ENCODE assay signal across 8 mouse cellular contexts in the genomic region with DNA sequence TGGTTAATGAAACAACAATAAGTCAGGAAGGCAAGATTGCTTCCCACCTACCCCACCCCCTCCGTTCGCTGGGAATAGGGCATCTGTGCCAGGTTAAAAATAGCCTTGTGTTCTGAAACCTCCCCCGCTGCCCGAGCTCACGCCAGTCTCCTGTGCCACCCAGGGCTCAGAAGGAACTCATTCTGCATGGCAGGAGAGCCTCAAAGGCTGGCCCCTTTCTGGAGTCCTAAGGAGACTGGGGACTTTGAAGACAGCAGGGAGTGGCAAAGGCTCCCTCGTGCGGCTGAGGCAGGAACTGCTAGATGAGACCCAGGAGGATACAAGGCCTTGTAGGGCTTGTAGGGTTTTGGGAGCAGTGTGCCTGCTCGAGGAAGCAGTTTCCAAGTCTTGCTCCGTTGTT. TPM values are rescaled to one million over a fixed set of nuclear protein-coding genes. Genes with fewer than 3 reads are reported as not detected.
DNase-seq lines count a peak whose midpoint lies in the region; ATAC-seq and TF ChIP-seq lines count a peak whose summit lies in the region.

No protein-coding gene starts in this region.

- intact Hi-C loops in heart, postnatal 14 days (cut with DNase I): loop anchor here (5.0 to 10.0 kb wide), 3 partner anchors 103 to 190 kb away; no protein-coding TSS in a partner anchor

- H3K9me3 ChIP-seq in E14TG2a.4 (ENCODE audit: low read length): no peaks in the 10 kb centered on the region
- no peaks in the 10 kb centered on the region for H3K9me3 ChIP-seq in forebrain, embryonic 13.5 days (replicated peaks)
- no peaks in the 10 kb centered on the region for H3K9me3 ChIP-seq in lung, embryonic 14.5 days (ENCODE audit: low read depth, low read length)

- TF ChIP-seq POLR2A in olfactory bulb, adult 2 months (IDR thresholded peaks at IDR 0.05; ENCODE audit: insufficient read depth, low read depth, low read length): no peak

- peak overlapping the region; percentile 41 for H3K4me3 ChIP-seq in E14TG2a.4 (replicated peaks; ENCODE audit: low read length)
- peak overlapping the region; percentile 10; the same call in 1 of the 2 replicates for H3K4me3 ChIP-seq in forebrain, embryonic 13.5 days
- 0 out of 2 replicates have a peak overlapping the region, but pooled peaks have one; percentile 1 for H3K4me3 ChIP-seq in lung, embryonic 14.5 days (ENCODE audit: low read depth, low read length)
- peak overlapping the region; percentile 26 for H3K4me3 ChIP-seq in olfactory bulb, adult 2 months (ENCODE audit: insufficient read depth, low read depth, low read length)

- H3K27me3 ChIP-seq in E14TG2a.4 (ENCODE audit: insufficient read depth, low read length): peaks cover 27% of the 10 kb centered on the region
- H3K27me3 ChIP-seq in forebrain, embryonic 13.5 days: peaks cover 65% of the 10 kb centered on the region
- no peaks in the 10 kb centered on the region for H3K27me3 ChIP-seq in lung, embryonic 14.5 days (ENCODE audit: insufficient read depth, low read length)

- peak; percentile 72 for ATAC-seq in forebrain, embryonic 13.5 days
- ATAC-seq in lung, embryonic 14.5 days (ENCODE audit: insufficient read depth): no peak

- no peaks in the 10 kb centered on the region for H3K36me3 ChIP-seq in E14TG2a.4 (ENCODE audit: insufficient read depth, low read length)
- H3K36me3 ChIP-seq in forebrain, embryonic 13.5 days (ENCODE audit: poor library complexity, severe bottlenecking): no peaks in the 10 kb centered on the region
- H3K36me3 ChIP-seq in lung, embryonic 14.5 days (ENCODE audit: insufficient read depth): no peaks in the 10 kb centered on the region

- H3K4me2 ChIP-seq in forebrain, embryonic 13.5 days: peak overlapping the region; percentile 57
- peak overlapping the region; percentile 41 for H3K4me2 ChIP-seq in lung, embryonic 14.5 days

- DNase-seq in c-Kit-positive CD71-negative TER-119-negative erythroid progenitor cells, embryonic 14.5 days (ENCODE audit: low read depth): peak; percentile 84
- DNase-seq in heart, postnatal 14 days: peak; percentile 68 to 77
- peak; percentile 68 to 90 for DNase-seq in layer of hippocampus, adult 18-20 months (ENCODE audit: low spot score in 2 of 2)
- peak; percentile 85 for DNase-seq in lung, embryonic 14.5 days
- peak; percentile 16 to 35 for DNase-seq in thymus, adult 18-20 months

- no peak overlapping the region for H3K9ac ChIP-seq in forebrain, embryonic 13.5 days
- H3K9ac ChIP-seq in lung, embryonic 14.5 days: no peak overlapping the region

- 8% methylated on average over 9 of the region's 9 CpGs for WGBS in forebrain, embryonic 13.5 days
- WGBS in lung, embryonic 14.5 days: 10% methylated on average over 9 of the region's 9 CpGs
- WGBS in olfactory bulb, adult 2 months: 0% methylated on average over 9 of the region's 9 CpGs

- peak overlapping the region; percentile 75 for H3K27ac ChIP-seq in forebrain, embryonic 13.5 days
- no peak overlapping the region for H3K27ac ChIP-seq in lung, embryonic 14.5 days (ENCODE audit: low read depth)
- peak overlapping the region; percentile 14; the same call in 1 of the 2 replicates for H3K27ac ChIP-seq in olfactory bulb, adult 2 months (ENCODE audit: insufficient read depth, low read depth, low read length)

- TF ChIP-seq CTCF in E14TG2a.4 (conservative IDR thresholded peaks at IDR 0.05; ENCODE audit: low read length): peak; percentile 89
- peak; percentile 88 for TF ChIP-seq CTCF in lung, embryonic 14.5 days (IDR thresholded peaks at IDR 0.05; ENCODE audit: low read depth)
- TF ChIP-seq CTCF in olfactory bulb, adult 2 months (IDR thresholded peaks at IDR 0.05; ENCODE audit: insufficient read depth, low read depth, low read length): peak; percentile 90

- H3K4me1 ChIP-seq in E14TG2a.4 (replicated peaks; ENCODE audit: low read depth, low read length): peaks cover 27% of the 10 kb centered on the region
- peaks cover 39% of the 10 kb centered on the region for H3K4me1 ChIP-seq in forebrain, embryonic 13.5 days
- H3K4me1 ChIP-seq in lung, embryonic 14.5 days (ENCODE audit: insufficient read depth): 0 out of 2 replicates have a peak, but pooled peaks cover 2% of the 10 kb centered on the region
- H3K4me1 ChIP-seq in olfactory bulb, adult 2 months (ENCODE audit: control insufficient read depth, insufficient read depth, low read length): peaks cover 16% of the 10 kb centered on the region

RNA-seq across cellular contexts. Expression of a gene that starts 24.8 kb away (rescaled TPM):
- 0.14 and 0.19 TPM in 2 replicates for polyA plus RNA-seq in forebrain, embryonic 13.5 days (2015; fragmentation: Nextera tagmentation; extraction: Ambion mirVana)
- total RNA-seq in heart, postnatal 14 days (2021): not detected
- total RNA-seq in layer of hippocampus, adult 18-20 months (2021): 1 to 10 TPM; 3.9 to 4.7 TPM
- polyA plus RNA-seq in lung, embryonic 14.5 days (2014; fragmentation: Nextera tagmentation; extraction: Ambion mirVana): not detected in 2 replicates
- polyA plus RNA-seq in olfactory bulb, adult 2 months (2012; ENCODE audit: insufficient read depth, insufficient read length, low replicate concordance, missing spikeins): not detected in 2 replicates

RNA-seq across cellular contexts. Expression of a gene that starts 25.4 kb away (rescaled TPM):
- polyA plus RNA-seq in forebrain, embryonic 13.5 days (2015; fragmentation: Nextera tagmentation; extraction: Ambion mirVana): 70.2 and 75.8 TPM in 2 replicates
- total RNA-seq in heart, postnatal 14 days (2021): 10 to 100 TPM; 29.4 to 34.3 TPM
- 100 to 1,000 TPM; 490 to 505 TPM for total RNA-seq in layer of hippocampus, adult 18-20 months (2021)
- polyA plus RNA-seq in lung, embryonic 14.5 days (2014; fragmentation: Nextera tagmentation; extraction: Ambion mirVana): 32.9 and 39.2 TPM in 2 replicates
- polyA plus RNA-seq in olfactory bulb, adult 2 months (2012; ENCODE audit: insufficient read depth, insufficient read length, low replicate concordance, missing spikeins): 133 and 244 TPM in 2 replicates

RNA-seq across cellular contexts. Expression of a gene that starts 32.1 kb away (rescaled TPM):
- 0.06 TPM in 1 of 2 replicates, not detected in the other for polyA plus RNA-seq in forebrain, embryonic 13.5 days (2015; fragmentation: Nextera tagmentation; extraction: Ambion mirVana)
- total RNA-seq in heart, postnatal 14 days (2021): 1 to 10 TPM; 5.0 to 5.1 TPM
- under 1 TPM; 0.30 to 0.52 TPM for total RNA-seq in layer of hippocampus, adult 18-20 months (2021)
- 0.07 and 0.16 TPM in 2 replicates for polyA plus RNA-seq in lung, embryonic 14.5 days (2014; fragmentation: Nextera tagmentation; extraction: Ambion mirVana)
- polyA plus RNA-seq in olfactory bulb, adult 2 months (2012; ENCODE audit: insufficient read depth, insufficient read length, low replicate concordance, missing spikeins): not detected in 2 replicates

Comparison
In these comparisons a context has a peak if more than half of its experiments do, and no peak if none do; other contexts are left out.
1. DNase-seq: peak in every context shown above with its lines; median percentile 85 in lung, embryonic 14.5 days; 84 in c-Kit-positive CD71-negative TER-119-negative erythroid progenitor cells, embryonic 14.5 days; 79 in layer of hippocampus, adult 18-20 months; 72 in heart, postnatal 14 days; 26 in thymus, adult 18-20 months.